Mouse (Mus musculus): Measurements from ENCODE around the gene Gpr88. TPM values are rescaled to one million over a fixed set of nuclear protein-coding genes. Genes with fewer than 3 reads are reported as not detected.

The Gpr88 gene
- polyA plus RNA-seq, 1 experiment from 2014 or later = 1.1 TPM

DNA sequence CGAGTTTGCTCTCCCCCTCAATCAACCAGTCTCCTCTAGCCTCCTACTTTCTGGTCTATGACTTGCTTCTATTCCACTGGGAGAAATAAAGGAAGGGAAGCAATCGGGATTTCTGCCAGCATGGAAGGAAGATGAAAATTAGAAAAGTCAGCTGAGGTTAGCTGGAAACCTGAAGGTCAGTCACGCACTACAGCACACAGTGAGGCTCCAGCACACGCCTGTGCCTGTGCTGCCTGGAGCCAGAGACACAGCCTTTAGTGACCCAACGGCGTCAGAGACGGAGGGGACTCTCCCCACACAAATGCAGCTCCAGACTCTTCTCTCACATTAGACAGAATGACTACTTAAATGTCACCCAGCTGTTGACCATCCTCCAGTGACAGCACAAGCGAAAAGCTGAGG, 42.6 kb downstream of the Gpr88 start:
- no peak overlapping the region for H3K4me2 ChIP-seq (ENCODE audit: low read depth, low read length)

GRCm38 (mm10) chr3:116209214-116209613, 44.1 kb downstream of the Gpr88 start:
- no peaks in the 10 kb centered on the region for H3K36me3 ChIP-seq (ENCODE audit: control insufficient read depth, insufficient read depth, low read length)
- H3K4me3 ChIP-seq (ENCODE audit: low read length) = no peak overlapping the region
- H3K9me3 ChIP-seq (ENCODE audit: control insufficient read depth, low read length) = no peaks in the 10 kb centered on the region
- H3K9ac ChIP-seq (ENCODE audit: low read depth, low read length) = no peak overlapping the region
- H3K4me2 ChIP-seq (ENCODE audit: low read depth, low read length) = no peak overlapping the region
- 62% methylated on average over 8 of the region's 8 CpGs for WGBS
- H3K4me1 ChIP-seq (ENCODE audit: control insufficient read depth, insufficient read depth, low read length) = peaks cover 9% of the 10 kb centered on the region
- no peak for ATAC-seq
- no peaks in the 10 kb centered on the region for H3K27me3 ChIP-seq (replicated peaks; ENCODE audit: control insufficient read depth, insufficient read depth, low read length)
- H3K27ac ChIP-seq (ENCODE audit: low read length) = no peak overlapping the region

More for the DNA sequence above, 42.6 kb downstream of the Gpr88 start:
- Histone ChIP-seq H3K36me3 (ENCODE audit: control insufficient read depth, insufficient read depth, low read length) (no peaks in the 10 kb centered on the region), H3K4me3 (ENCODE audit: low read length) (no peak overlapping the region), H3K4me1 (ENCODE audit: control insufficient read depth, insufficient read depth, low read length) (peaks cover 6% of the 10 kb centered on the region), H3K9ac (ENCODE audit: low read depth, low read length) (no peak overlapping the region), H3K9me3 (ENCODE audit: control insufficient read depth, low read length) (no peaks in the 10 kb centered on the region), H3K27me3 (replicated peaks; ENCODE audit: control insufficient read depth, insufficient read depth, low read length) (no peaks in the 10 kb centered on the region), H3K27ac (ENCODE audit: low read length) (no peak overlapping the region; the same call in 1 of the 2 replicates)
- WGBS = 52% methylated on average over 8 of the region's 8 CpGs
- ATAC-seq = no peak

DNA sequence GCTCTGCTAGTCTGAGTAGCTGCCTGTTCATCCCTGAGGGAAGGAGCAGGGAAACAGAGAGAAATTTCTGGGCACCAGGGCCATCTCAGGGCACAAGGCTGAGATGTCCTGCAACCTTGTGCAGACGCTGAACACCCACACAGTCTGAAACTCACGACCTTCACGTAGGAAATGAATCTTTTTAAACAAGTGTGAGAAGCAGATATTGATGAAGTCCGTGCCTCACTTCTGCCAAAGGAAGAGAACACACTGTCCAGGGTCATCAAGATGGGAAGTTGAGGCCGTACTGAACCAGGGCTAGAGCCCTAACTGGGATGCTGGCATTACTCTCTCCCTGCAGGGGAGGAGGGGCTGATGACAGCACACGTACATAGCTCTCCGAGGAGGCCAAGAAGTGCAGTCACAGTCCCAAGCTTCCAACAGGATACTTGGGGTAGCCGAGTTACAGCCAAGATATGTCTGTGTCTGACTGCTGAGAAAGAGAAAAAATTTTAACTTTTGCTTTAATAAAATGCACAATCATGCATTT, 46.9 kb downstream of the Gpr88 start:
- Histone ChIP-seq H3K4me3 (ENCODE audit: low read length) (no peak overlapping the region), H3K27ac (ENCODE audit: low read length) (peak overlapping the region; percentile 75), H3K9ac (ENCODE audit: low read depth, low read length) (0 out of 2 replicates have a peak overlapping the region, but pooled peaks have one; percentile 1), H3K4me1 (ENCODE audit: control insufficient read depth, insufficient read depth, low read length) (peaks cover 9% of the 10 kb centered on the region), H3K4me2 (ENCODE audit: low read depth, low read length) (no peak overlapping the region), H3K36me3 (ENCODE audit: control insufficient read depth, insufficient read depth, low read length) (no peaks in the 10 kb centered on the region), H3K27me3 (replicated peaks; ENCODE audit: control insufficient read depth, insufficient read depth, low read length) (no peaks in the 10 kb centered on the region), H3K9me3 (ENCODE audit: control insufficient read depth, low read length) (no peaks in the 10 kb centered on the region)
- ATAC-seq = no peak
- 66% methylated on average over 8 of the region's 8 CpGs for WGBS

DNA sequence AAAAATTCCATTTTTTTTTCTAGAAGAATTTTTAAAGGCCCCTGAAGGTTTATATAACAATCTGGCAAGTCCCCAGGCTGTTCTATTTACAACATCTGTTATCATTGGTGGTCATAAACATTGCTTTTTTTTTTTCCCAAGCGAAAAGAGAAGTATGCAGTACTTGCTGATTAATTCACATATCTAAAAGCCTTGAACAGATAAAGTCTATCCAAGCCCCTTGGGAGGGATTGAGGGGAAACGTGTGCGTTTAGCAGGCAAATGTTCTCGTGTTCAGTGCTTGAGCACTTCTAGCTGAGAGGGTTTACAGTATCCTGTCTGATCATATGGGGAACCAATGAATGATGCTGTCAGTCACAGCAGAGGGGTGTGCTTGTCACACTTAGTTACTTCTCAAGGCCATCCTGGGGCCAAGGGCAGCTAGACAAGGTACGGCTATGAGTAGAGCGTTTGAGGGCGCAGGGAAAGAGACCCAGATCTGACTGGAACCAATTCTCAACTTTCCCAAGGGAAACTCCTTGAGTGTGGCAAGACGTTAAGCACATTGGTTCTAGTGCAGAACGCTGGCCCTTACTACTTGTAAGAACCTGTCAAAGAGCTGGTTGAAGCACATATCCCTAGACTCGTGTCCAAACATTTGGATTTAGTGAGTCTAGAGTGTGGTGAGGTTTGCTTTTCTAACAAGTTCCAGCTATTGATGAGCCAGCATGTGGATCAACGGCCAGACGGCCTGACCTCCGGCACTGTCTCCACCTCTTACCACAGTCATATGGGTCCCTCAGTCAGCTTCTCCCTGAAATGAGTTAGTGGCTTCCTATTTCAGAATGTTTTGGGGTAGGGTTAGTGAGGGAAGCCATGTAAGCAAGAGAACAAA, 47.7 kb downstream of the Gpr88 start:
- Histone ChIP-seq H3K4me1 (ENCODE audit: control insufficient read depth, insufficient read depth, low read length) (peaks cover 9% of the 10 kb centered on the region), H3K4me2 (ENCODE audit: low read depth, low read length) (0 out of 2 replicates have a peak overlapping the region, but pooled peaks have one; percentile 9), H3K36me3 (ENCODE audit: control insufficient read depth, insufficient read depth, low read length) (no peaks in the 10 kb centered on the region), H3K9ac (ENCODE audit: low read depth, low read length) (no peak overlapping the region), H3K4me3 (ENCODE audit: low read length) (no peak overlapping the region), H3K9me3 (ENCODE audit: control insufficient read depth, low read length) (no peaks in the 10 kb centered on the region), H3K27ac (ENCODE audit: low read length) (peak overlapping the region; percentile 75), H3K27me3 (replicated peaks; ENCODE audit: control insufficient read depth, insufficient read depth, low read length) (no peaks in the 10 kb centered on the region)
- 60% methylated on average over 13 of the region's 13 CpGs for WGBS
- peak; percentile 63 for ATAC-seq

DNA sequence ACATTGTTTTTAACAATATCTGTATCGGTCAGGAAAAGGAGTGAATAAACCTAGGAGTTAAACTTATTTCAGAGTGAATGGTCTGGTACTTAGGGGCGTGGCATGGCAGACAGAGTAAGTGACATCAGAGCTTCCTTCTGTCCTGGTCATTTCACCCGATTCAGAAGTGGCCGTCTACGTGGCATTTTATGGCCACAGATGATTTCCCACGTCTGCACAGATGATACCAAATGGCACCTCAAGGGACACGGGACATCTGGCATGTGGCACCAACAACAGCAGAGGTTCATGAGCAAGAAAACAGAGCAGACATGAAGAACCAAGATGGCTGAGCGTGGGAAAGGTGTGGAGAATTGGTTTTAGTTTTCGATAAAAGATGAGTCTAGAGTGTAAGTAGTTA, 48.7 kb downstream of the Gpr88 start:
- H3K4me2 ChIP-seq (ENCODE audit: low read depth, low read length) = no peak overlapping the region
- H3K9me3 ChIP-seq (ENCODE audit: control insufficient read depth, low read length) = no peaks in the 10 kb centered on the region
- ATAC-seq = peak; percentile 10; the same call in 1 of the 2 replicates
- H3K4me1 ChIP-seq (ENCODE audit: control insufficient read depth, insufficient read depth, low read length) = peaks cover 9% of the 10 kb centered on the region
- peak overlapping the region; percentile 15; the same call in 1 of the 2 replicates for H3K27ac ChIP-seq (ENCODE audit: low read length)
- no peaks in the 10 kb centered on the region for H3K36me3 ChIP-seq (ENCODE audit: control insufficient read depth, insufficient read depth, low read length)
- 65% methylated on average over 9 of the region's 9 CpGs for WGBS
- H3K27me3 ChIP-seq (replicated peaks; ENCODE audit: control insufficient read depth, insufficient read depth, low read length) = no peaks in the 10 kb centered on the region
- H3K9ac ChIP-seq (ENCODE audit: low read depth, low read length) = no peak overlapping the region
- H3K4me3 ChIP-seq (ENCODE audit: low read length) = no peak overlapping the region

GRCm38 (mm10) chr3:116203942-116204341, 49.4 kb downstream of the Gpr88 start:
- peak; percentile 40 for ATAC-seq
- Histone ChIP-seq H3K36me3 (ENCODE audit: control insufficient read depth, insufficient read depth, low read length) (no peaks in the 10 kb centered on the region), H3K4me2 (ENCODE audit: low read depth, low read length) (no peak overlapping the region), H3K27me3 (replicated peaks; ENCODE audit: control insufficient read depth, insufficient read depth, low read length) (no peaks in the 10 kb centered on the region), H3K4me3 (ENCODE audit: low read length) (no peak overlapping the region), H3K9me3 (ENCODE audit: control insufficient read depth, low read length) (no peaks in the 10 kb centered on the region), H3K4me1 (ENCODE audit: control insufficient read depth, insufficient read depth, low read length) (peaks cover 8% of the 10 kb centered on the region), H3K9ac (ENCODE audit: low read depth, low read length) (no peak overlapping the region), H3K27ac (ENCODE audit: low read length) (no peak overlapping the region)
- WGBS = 30% methylated on average over 3 of the region's 3 CpGs

GRCm38 (mm10) chr3:116200060-116200459, 53.2 kb downstream of the Gpr88 start:
- no peaks in the 10 kb centered on the region for H3K36me3 ChIP-seq (ENCODE audit: control insufficient read depth, insufficient read depth, low read length)
- no peak overlapping the region for H3K4me3 ChIP-seq (ENCODE audit: low read length)
- H3K4me2 ChIP-seq (ENCODE audit: low read depth, low read length) = no peak overlapping the region
- no peaks in the 10 kb centered on the region for H3K9me3 ChIP-seq (ENCODE audit: control insufficient read depth, low read length)
- ATAC-seq = no peak
- H3K27ac ChIP-seq (ENCODE audit: low read length) = no peak overlapping the region
- no peaks in the 10 kb centered on the region for H3K4me1 ChIP-seq (ENCODE audit: control insufficient read depth, insufficient read depth, low read length)
- no peak overlapping the region for H3K9ac ChIP-seq (ENCODE audit: low read depth, low read length)
- 73% methylated on average over 10 of the region's 10 CpGs for WGBS
- no peaks in the 10 kb centered on the region for H3K27me3 ChIP-seq (replicated peaks; ENCODE audit: control insufficient read depth, insufficient read depth, low read length)

Other genes starting within 250 kb of the Gpr88 start
- gene Slc30a7, start 246.1 kb downstream of the Gpr88 start, polyA plus RNA-seq (2015; fragmentation: Nextera tagmentation; extraction: Ambion mirVana) = 36.2 and 38.0 TPM in 2 replicates
- gene Extl2, start 246.0 kb downstream of the Gpr88 start, polyA plus RNA-seq (2015; fragmentation: Nextera tagmentation; extraction: Ambion mirVana) = 14.9 and 17.0 TPM in 2 replicates
- 17.9 and 19.3 TPM in 2 replicates for gene Vcam1, start 123.8 kb downstream of the Gpr88 start, polyA plus RNA-seq (2015; fragmentation: Nextera tagmentation; extraction: Ambion mirVana)
- 5.4 and 5.9 TPM in 2 replicates for gene Cdc14a, start 170.5 kb upstream of the Gpr88 start, polyA plus RNA-seq (2015; fragmentation: Nextera tagmentation; extraction: Ambion mirVana)

All from intestine, embryonic 16.5 days (tissue).